Mouse (Mus musculus): Measurements from ENCODE around the gene 4931428F04Rik. TPM values are rescaled to one million over a fixed set of nuclear protein-coding genes. Genes with fewer than 3 reads are reported as not detected.
"Not testable (repeated sequence)": the region's sequence is repeated elsewhere in the genome, so short reads cannot be mapped to it uniquely, and the experiment has no call there.

4931428F04Rik gene
- total RNA-seq, 2 experiments from 2014 or later = 68.2 to 82.2 TPM

DNA sequence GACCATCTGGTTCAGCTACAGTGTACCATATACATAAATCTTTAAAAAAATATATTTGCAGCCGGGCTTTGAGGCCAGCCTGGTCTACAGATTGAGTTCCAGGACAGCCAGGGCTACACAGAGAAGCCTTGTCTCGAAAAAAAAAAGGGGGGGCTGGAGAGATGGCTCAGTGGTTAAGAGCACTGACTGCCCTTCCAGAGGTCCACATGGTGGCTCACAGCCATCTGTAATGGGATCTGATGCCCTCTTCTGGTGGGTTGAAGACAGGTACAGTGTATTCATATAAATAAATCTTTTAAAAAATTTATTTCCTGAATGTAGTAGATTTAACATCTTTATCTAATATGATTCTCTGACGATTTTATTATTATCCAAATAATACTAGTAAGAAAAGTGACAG, 2.1 kb upstream of the 4931428F04Rik start:
- intact Hi-C loops (cut with DNase I) = loop anchor here (10.0 kb wide), 1 partner anchor 637 kb away; no protein-coding TSS in a partner anchor
- not testable (repeated sequence) for DNase-seq (ENCODE audit: extremely low spot score in 1 of 2, low spot score in 2 of 2)

DNA sequence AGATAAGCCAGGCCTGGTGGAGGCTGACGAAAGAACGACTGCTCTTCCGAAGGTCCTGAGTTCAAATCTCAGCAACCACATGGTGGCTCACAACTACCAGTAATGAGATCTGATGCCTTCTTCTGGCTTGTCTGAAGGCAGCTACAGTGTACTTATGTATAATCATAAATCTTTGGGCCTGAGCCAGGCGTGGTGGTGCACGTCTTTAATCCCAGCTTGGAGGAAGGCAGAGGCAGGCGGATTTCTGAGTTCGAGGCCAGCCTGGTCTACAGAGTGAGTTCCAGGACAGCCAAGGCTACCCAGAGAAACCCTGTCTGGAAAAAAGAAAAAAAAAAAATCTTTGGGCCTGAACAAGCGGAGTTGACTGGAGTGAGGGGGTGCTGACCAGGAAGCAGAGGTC, 1.7 kb upstream of the 4931428F04Rik start:
- intact Hi-C loops (cut with DNase I) = loop anchor here (10.0 kb wide), 1 partner anchor 637 kb away; no protein-coding TSS in a partner anchor
- not testable (repeated sequence) for DNase-seq (ENCODE audit: extremely low spot score in 1 of 2, low spot score in 2 of 2)

DNA sequence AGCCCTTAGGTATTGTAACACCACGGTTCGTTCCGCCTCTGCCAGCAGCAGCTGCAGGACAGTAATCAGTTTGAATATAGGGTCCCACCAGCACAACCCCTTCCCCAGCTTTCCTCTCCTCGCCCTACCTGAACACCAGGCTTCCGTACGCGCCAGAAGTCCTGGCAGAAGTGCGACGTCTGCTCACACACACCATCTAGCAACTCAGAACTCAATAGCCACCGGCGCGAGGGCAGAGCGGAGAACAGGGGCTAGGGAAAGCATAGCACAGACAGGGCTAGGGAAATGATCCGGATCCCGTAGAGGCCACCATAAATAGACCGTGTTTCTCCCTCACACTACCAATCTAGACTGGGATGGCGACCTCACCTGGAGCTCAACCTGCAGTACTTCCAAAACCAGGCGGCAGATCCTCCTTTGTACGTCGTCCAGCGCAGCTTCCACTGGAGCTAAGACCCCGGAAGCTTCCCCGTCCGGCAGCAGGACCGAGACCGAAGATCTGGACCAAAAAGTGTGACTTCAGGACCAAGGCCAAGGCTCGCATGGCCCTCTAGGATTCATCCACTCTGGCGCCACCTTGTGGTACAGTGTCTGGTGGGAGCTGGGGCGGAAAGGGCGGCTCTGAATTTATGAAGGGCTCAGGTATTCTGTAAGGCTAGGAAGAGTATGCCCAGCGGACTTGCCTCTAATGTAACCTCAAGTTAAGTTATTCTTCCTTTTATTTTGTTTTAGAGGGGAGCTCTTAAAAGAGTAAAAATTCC, 1.1 kb upstream of the 4931428F04Rik start:
- peak; percentile 62 to 92 for DNase-seq (ENCODE audit: extremely low spot score in 1 of 2, low spot score in 2 of 2)
- intact Hi-C loops (cut with DNase I) = loop anchor here (10.0 kb wide), 1 partner anchor 636 kb away; no protein-coding TSS in a partner anchor

DNA sequence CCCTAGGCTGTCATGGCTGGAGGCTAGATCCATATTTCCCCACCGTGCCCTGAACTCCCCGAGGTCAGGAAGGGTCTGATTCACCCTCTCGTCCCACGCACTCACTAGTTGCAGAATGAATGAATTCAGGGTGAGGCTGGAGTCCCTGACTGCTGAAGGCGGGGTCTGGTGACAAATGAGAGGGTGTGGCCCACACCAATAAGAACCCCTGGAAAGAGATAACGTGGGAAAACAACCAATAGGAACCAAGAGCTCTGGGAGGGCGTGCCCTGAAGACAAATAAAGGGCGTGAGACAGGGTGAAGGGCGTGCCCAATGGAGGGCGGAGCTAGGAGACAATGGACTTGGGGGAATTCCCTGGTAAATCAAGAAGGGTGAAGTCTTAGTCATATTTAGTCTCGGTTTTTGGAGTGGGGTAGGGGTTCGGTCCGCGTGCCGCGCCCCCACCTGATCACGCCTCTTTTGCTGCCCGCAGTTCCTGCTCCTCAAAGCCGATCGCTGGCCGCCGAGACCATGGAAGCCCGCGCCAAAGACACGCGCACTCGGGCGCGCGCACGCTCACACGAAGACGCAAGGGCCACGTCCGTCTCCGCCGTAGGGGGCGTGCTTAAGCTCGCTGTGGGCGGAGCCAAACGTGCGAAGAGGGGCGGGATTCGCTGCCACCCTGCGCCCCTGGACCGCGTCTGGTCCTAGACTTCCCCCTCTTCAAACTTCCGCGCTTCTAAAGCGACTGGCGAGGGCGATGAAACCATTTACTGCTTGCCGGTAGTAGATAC, 519 bp downstream of the 4931428F04Rik start:
- peak; percentile 94 to 96 for DNase-seq (ENCODE audit: extremely low spot score in 1 of 2, low spot score in 2 of 2)
- intact Hi-C loops (cut with DNase I) = no loop called here

DNA sequence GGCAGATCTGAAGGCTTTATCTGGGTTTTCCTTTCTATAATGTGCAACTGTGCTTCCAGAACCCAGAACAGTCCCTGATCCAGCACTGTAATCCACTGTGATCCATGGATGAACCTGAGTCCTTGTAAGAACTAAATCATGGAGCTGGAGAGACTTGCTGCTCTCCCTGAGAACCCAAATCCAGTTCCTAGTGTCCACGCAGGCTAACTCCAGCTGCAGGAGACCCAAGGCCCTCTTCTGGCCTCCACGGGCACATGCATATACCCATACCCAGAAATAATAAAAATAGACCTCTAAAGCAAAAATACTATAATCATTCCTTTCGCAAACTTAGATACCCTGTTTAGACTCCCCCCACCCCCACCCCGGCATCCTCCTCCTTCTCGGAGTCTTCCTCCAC, 1.4 kb downstream of the 4931428F04Rik start:
- no peak for DNase-seq (ENCODE audit: extremely low spot score in 1 of 2, low spot score in 2 of 2)
- intact Hi-C loops (cut with DNase I) = no loop called here

DNA sequence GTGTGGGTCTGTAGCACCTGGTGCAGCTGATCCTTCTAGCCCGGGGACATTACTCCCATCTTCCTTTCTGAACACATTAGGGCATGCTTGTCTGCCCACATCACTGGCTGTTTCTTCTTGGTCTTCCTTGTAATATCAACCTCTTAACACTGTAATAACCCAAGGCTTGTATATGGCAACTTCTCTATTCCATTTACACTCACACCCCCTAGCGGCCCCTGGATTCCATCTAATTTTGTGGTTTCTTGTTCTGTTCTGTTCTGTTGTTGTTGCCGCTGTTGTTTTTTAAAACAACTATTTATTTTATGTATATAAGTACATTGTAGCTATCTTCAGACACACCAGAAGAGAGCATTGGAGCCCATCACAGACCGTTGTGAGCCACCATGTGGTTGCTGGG, 2.8 kb downstream of the 4931428F04Rik start:
- no peak for DNase-seq (ENCODE audit: extremely low spot score in 1 of 2, low spot score in 2 of 2)
- intact Hi-C loops (cut with DNase I) = no loop called here

DNA sequence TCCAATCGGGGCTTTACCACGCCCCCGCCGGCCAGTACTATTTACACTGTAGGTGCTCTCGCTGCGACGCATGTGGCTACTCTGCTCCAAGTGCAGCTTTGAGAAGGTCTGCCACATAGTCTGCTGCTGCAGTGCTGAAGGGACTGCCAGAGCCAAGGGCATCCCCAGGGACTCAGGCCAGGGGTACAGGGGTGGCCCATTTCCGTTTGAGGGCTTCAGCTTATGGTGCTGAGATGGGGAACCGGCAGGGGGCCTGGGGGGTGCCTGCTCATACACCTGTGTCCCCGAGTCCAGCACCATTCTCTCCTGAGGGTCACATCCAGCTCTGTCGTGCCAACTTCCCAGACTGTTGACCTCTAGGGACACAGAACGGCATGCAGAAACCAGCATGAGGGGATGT, 4.2 kb downstream of the 4931428F04Rik start:
- DNase-seq (ENCODE audit: extremely low spot score in 1 of 2, low spot score in 2 of 2) = no peak
- intact Hi-C loops (cut with DNase I) = no loop called here

DNA sequence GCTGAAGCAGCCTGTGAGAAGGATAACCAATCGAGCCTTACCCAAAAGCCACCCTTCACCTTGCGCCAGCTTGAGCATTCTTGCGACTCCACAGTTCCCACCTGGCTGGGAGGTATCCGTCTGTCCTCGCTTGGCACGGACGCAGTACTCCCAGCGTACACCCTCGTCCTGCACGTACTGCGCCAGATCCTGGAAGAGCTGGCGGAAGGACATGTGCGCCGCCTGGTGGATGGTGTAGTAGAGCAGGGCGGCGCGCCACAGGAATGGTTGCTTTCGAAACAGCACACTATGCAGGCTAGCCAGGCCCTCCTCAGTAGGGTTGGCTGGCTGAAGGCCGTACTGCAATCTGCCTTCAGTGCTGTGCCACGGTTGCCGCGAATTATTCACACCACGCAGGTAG, 6.6 kb downstream of the 4931428F04Rik start:
- intact Hi-C loops (cut with DNase I) = no loop called here
- no peak for DNase-seq (ENCODE audit: extremely low spot score in 1 of 2, low spot score in 2 of 2)

DNA sequence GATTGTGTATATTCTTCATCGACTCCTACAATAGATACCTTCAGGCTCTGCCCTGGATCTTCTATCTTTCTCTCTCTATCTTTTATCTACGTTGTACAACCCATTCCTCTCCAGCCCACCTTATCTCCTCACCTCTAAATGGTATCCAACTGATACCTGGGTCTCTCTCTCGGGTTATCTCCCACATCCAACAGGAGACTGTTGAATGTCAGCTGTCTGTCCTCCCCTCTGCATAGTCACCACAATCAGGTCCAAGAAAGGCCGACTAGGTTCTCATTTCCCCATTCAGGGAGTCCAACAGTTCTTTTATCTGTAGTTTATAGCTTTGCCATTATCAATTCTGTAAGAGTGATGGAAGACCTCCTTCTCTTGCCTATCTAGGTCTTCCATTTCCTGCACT, 7.4 kb downstream of the 4931428F04Rik start:
- DNase-seq (ENCODE audit: extremely low spot score in 1 of 2, low spot score in 2 of 2) = no peak
- intact Hi-C loops (cut with DNase I) = no loop called here

DNA sequence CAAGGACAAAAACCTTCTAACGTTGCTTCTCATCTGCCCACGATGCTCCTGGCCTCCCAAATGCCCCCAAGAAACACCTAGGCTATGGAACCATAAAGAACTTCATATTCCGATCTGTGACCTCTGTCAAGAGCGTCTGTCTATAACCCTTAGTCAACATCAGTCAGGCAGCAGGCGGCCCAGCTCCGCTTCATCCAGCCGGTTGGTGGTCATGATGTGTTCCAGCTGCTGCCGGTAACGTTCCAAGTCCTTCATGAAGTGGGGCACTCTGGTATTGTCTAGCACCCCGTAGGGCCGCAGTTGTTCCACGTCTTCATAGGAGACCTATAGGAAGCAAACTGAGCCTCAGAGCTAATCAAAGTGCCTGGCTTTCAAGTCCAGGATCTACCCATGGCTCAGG, 7.8 kb downstream of the 4931428F04Rik start:
- DNase-seq (ENCODE audit: extremely low spot score in 1 of 2, low spot score in 2 of 2) = no peak
- intact Hi-C loops (cut with DNase I) = no loop called here

DNA sequence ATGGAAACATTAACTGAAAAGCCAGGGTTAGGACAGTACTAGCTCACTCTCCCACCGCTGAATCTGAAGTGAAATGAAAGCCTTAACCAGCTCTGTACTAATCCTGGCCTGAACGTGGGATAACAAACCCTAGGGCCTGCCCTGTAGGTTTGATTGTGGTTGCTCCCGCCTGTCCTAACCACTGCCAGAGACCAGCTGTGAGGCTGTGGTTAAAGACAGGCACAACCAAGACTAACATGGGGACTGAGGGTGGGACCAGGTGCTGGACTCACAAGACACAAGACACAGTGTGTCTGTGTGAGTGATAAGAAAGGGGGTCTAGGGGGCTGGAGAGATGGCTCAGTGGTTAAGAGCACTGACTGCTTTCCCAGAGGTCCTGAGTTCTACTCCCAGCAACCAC, 9.1 kb downstream of the 4931428F04Rik start:
- no peak for DNase-seq (ENCODE audit: extremely low spot score in 1 of 2, low spot score in 2 of 2)
- intact Hi-C loops (cut with DNase I) = no loop called here

DNA sequence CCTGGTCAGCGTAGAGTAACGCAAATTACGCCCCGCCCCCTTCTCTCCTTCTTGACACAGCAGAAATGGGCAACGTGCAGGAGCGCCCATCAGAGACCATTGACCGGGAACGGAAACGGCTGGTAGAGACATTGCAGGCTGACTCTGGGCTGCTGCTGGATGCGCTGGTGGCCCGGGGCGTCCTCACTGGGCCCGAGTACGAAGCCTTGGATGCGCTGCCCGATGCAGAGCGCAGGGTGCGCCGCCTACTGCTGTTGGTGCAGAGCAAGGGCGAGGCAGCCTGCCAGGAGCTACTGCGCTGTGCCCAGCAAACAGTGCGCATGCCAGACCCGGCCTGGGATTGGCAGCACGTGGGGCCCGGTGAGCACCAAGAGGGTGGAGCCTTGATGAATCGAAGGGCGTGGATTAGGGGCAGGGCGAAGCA, 10.7 kb downstream of the 4931428F04Rik start:
- peak; percentile 64 to 85 for DNase-seq (ENCODE audit: extremely low spot score in 1 of 2, low spot score in 2 of 2)
- intact Hi-C loops (cut with DNase I) = no loop called here

DNA sequence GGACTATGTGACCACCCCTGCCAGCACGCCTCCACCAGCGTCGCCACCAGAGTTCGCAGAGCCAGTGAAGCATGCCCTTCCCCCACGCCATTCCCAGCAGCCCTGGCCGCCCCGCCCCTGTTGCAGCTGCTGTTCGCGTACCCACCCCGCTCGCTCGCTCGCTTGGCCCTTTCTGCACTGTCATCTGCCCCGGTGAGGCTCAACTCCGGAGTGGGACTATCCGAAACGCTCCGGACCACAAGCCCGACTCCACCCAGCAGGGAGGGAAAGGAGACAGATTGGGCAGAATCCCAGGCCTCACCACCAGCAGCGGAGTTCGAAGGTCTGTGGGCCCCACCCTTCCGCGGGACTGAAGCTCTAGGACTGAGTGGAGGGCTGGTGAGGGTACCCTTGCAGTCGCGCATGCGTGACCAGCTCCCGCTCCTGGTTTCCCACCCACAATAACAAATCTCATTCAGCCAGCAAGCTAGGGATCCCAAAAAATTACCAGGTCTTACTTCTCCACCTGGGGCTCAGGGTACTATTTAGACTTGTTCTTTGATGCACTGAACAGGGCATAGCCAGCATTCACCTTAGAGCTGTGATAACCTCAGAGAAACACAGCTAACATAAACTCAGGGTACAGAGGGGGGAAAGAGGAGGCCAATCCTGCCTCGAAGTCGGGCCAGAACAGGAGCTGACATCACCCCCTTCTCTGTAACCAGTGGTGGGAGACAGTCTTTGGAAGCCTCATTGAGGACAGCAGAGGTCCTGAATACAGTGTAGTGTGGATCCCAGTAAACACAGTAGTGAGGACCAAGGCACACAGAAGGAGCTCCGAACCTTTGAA, 13.2 kb downstream of the 4931428F04Rik start:
- peak in 1 of 2 experiments; percentile 79 for DNase-seq (ENCODE audit: extremely low spot score in 1 of 2, low spot score in 2 of 2)
- intact Hi-C loops (cut with DNase I) = no loop called here

DNA sequence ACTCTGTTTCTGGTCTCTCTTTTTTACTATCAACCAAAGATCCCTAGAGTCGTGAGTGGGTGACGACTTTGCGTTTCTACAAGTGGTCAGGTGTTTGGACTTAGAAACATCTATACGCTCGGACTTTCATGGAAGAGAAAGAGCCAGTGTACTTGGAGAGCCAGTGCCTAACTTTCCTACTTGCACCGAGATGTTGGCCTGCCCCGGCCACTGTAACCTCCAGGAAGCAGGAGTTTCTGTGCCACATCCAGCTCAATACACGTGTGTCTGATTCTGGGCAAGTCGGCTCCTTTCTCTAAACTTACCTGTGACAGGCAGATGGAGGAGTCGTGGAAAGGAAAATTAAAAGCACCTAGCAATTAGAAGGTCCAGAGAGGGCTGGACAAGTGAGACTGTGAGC, 13.8 kb downstream of the 4931428F04Rik start, which contains the start of gene Nol3:
Gene Nol3, plus strand, starts transcription at position 301 of the 400 bp plus-strand sequence.
- no peak for DNase-seq (ENCODE audit: extremely low spot score in 1 of 2, low spot score in 2 of 2)
- intact Hi-C loops (cut with DNase I) = no loop called here

DNA sequence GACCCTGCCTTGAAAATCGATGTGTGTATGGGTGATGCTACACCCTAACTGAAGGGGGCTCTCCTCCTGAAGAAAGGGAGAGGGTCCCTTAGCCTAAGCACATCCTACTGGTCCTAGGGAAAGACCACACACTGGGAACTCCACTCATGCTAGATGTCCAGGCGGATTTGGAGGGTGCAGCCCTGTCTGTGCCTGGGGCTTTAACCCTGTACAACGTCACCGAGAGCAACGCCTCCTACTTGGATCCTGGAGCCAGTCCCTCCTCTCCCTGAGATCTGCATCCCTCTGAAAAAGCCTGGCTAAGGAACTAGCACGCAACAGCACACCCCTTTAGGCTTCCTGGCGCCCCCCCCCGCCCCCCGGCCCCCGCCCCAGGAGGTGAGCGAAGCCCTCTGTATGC, 14.3 kb downstream of the 4931428F04Rik start:
- no peak for DNase-seq (ENCODE audit: extremely low spot score in 1 of 2, low spot score in 2 of 2)
- intact Hi-C loops (cut with DNase I) = no loop called here

DNA sequence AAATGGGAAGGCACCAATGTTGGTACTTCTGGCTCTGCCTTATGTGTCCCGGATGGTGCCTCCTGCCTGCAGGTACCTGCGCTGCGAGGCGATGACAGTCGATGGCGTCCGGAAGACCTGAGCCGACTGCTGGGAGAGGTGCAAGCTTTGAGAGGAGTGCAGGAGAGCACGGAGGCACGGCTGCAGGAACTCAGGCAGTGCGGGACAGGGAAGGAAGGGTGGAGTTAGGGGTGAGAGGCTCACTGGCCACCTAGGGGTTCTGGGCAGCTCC, 18.8 kb downstream of the 4931428F04Rik start:
- intact Hi-C loops (cut with DNase I) = no loop called here
- no peak for DNase-seq (ENCODE audit: extremely low spot score in 1 of 2, low spot score in 2 of 2)

DNA sequence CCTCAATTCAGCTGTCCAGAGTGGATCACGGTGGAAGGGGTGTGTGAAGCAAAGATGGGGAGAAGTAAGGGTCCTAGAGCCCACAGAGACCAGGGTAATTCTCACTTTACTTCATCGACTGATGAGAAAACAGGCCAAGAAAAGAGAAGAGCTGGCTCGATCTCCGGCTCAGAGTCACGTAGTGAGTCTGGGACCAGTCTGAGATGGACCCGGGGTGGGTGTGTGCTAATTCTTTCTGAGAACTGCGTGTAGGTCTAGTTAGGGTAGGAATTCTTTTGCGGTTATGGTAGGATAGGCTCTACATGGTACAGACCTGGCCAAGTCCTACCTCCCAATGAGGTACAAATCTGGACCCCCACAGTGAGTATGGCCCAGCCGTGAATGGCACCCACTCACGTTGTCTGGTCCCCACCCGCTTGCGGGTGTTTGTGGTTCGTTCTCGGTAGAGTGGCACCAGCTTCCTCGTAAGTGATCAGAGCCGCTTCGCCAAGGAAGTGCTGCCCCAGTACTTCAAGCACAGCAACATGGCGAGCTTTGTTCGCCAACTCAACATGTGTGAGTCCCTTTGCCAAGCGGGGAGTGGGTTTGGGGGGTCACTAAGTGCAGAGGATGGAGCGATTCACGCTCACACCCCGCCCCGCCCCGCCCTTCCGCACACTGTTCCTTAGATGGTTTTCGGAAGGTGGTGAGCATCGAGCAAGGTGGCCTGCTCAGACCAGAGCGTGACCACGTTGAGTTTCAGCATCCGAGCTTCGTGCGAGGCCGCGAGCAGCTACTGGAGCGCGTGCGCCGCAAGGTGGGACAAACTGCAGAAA, 19.4 kb downstream of the 4931428F04Rik start:
- no peak for DNase-seq (ENCODE audit: extremely low spot score in 1 of 2, low spot score in 2 of 2)
- intact Hi-C loops (cut with DNase I) = no loop called here

DNA sequence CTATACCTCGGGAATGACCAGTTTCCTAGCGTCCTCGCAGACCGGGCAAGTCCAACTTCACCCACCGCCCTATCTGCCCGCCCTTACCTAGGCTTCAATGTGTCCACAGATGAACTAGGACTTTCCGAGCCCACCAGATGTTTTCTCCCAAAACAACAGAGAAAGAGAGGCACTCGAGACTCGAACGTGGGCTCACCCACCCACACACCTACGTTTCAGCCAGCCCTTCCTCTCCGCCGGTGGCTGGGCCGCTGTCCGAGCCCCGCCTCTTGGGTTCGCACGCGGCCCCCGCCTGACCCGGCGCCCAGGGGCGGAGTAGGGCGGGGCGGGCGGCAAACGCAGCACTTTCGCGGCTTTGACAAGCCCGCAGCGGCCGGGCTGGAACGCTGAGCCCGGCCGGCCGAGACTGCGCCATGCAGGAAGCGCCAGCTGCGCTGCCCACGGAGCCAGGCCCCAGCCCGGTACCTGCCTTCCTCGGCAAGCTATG, 20.2 kb downstream of the 4931428F04Rik start, which contains the start of gene Hsf4:
Gene Hsf4, plus strand, starts transcription at position 341 of the 487 bp plus-strand sequence.
- intact Hi-C loops (cut with DNase I) = no loop called here
- peak in 1 of 2 experiments; percentile 76 for DNase-seq (ENCODE audit: extremely low spot score in 1 of 2, low spot score in 2 of 2)

Data from left cerebral cortex, postnatal 10 days (tissue).